Mouse (Mus musculus): ENCODE data around the gene A830031A19Rik. TPM values are rescaled to one million over a fixed set of nuclear protein-coding genes. Genes with fewer than 3 reads are reported as not detected.
A peak's percentile ranks its signal among the peaks of the same experiment; 100 is the strongest.

The A830031A19Rik gene
- polyA plus RNA-seq, 1 experiment from 2014 or later = not detected

DNA sequence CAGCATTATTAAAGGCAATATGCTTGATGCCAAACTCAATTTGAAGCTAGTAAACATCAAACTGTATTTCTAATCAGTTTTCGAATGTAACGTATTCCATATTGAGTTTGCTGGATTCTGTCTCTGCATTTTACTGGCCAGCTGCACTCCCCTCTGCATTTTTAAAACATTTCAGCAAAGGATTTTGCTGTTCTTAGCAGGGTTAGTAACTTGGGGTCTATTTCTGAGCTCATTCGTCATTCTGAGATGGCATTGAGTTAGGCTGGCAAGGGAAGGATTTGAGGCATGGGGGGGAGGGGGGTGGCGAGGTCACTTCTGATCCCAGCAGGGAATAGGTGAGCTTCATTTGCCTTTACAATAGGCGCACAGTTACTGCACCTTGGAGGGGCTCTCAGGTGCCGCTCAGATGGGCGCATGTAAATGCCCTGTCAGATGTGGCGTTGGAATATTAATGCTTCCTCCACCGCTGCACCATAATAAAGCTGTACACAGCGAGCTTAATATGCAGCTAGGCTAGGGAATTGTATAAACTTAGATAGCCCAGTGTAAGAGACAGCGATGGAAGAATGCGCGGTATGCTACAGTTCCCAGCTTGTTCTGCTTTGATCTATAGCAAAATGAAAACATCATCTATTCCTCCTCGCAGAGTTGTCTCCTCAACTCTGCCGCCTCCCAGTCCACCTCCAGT lies 16.7 kb upstream of the A830031A19Rik start:
- WGBS = 26% methylated on average over 15 of the region's 15 CpGs
- Histone ChIP-seq H3K9ac (ENCODE audit: low read length) (no peak overlapping the region), H3K4me3 (ENCODE audit: low read depth, low read length) (no peak overlapping the region), H3K27me3 (replicated peaks; ENCODE audit: control insufficient read depth, insufficient read depth, low read length) (no peaks in the 10 kb centered on the region), H3K4me2 (ENCODE audit: low read length) (peak overlapping the region; percentile 28; the same call in 1 of the 2 replicates), H3K4me1 (replicated peaks; ENCODE audit: control insufficient read depth, insufficient read depth, low read length) (peaks cover 32% of the 10 kb centered on the region), H3K36me3 (ENCODE audit: control insufficient read depth, insufficient read depth, low read length) (peaks cover 37% of the 10 kb centered on the region), H3K27ac (ENCODE audit: low read depth) (no peak overlapping the region), H3K9me3 (ENCODE audit: control insufficient read depth, low read length) (no peaks in the 10 kb centered on the region)
- ATAC-seq (replicated peaks; ENCODE audit: low FRiP score, low TSS enrichment, low read depth) (no peak), DNase-seq (ENCODE audit: low spot score) (no peak)

DNA sequence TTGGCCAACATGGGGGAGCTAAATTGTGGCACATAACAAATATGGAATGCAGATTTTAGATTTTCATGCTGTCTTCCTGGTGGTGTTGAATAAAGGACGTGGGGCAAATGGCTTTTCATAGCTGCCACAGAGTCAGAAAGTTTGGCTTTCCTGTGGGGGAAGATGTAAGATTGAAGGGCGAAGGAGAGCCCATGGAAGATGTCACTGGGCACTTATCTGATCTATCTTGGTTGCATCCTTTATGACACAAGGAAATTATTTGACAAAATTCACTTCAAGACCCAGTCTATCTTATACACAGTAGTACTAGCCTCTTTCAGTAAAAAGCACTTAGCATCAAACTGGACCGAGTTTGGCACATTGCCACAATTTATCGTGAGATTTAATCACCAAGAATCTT lies 15.6 kb upstream of the A830031A19Rik start:
- Histone ChIP-seq H3K27me3 (replicated peaks; ENCODE audit: control insufficient read depth, insufficient read depth, low read length) (no peaks in the 10 kb centered on the region), H3K9me3 (ENCODE audit: control insufficient read depth, low read length) (no peaks in the 10 kb centered on the region), H3K4me3 (ENCODE audit: low read depth, low read length) (no peak overlapping the region), H3K9ac (ENCODE audit: low read length) (no peak overlapping the region), H3K36me3 (ENCODE audit: control insufficient read depth, insufficient read depth, low read length) (peaks cover 48% of the 10 kb centered on the region), H3K4me2 (ENCODE audit: low read length) (no peak overlapping the region), H3K4me1 (replicated peaks; ENCODE audit: control insufficient read depth, insufficient read depth, low read length) (peaks cover 27% of the 10 kb centered on the region), H3K27ac (ENCODE audit: low read depth) (no peak overlapping the region)
- 75% methylated on average over 4 of the region's 4 CpGs for WGBS
- DNase-seq (ENCODE audit: low spot score) (no peak), ATAC-seq (replicated peaks; ENCODE audit: low FRiP score, low TSS enrichment, low read depth) (no peak)

DNA sequence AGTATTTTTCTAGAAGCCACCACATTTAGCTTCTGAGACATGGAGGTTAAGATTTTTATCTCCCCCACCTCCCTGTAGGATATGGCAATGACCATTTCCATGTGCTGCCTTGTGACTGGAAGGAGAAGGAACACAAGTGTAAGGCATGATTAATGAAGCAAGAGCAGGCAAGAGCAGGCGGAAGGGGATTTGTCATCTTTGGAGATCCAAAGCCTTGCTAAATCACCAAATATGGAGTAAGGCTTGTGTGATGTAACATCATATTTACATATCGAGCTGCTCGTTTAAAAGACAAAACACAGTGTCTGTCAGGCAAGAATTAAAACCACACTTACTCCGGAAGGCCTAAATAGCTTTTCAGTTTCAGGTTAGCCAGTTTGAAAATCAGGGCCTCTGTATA lies 12.2 kb upstream of the A830031A19Rik start:
- Histone ChIP-seq H3K9ac (ENCODE audit: low read length) (no peak overlapping the region), H3K4me3 (ENCODE audit: low read depth, low read length) (no peak overlapping the region), H3K9me3 (ENCODE audit: control insufficient read depth, low read length) (no peaks in the 10 kb centered on the region), H3K36me3 (ENCODE audit: control insufficient read depth, insufficient read depth, low read length) (peaks cover 47% of the 10 kb centered on the region), H3K4me2 (ENCODE audit: low read length) (no peak overlapping the region), H3K27ac (ENCODE audit: low read depth) (peak overlapping the region; percentile 36; the same call in 1 of the 2 replicates), H3K4me1 (replicated peaks; ENCODE audit: control insufficient read depth, insufficient read depth, low read length) (peaks cover 23% of the 10 kb centered on the region), H3K27me3 (replicated peaks; ENCODE audit: control insufficient read depth, insufficient read depth, low read length) (no peaks in the 10 kb centered on the region)
- 43% methylated on average over 4 of the region's 4 CpGs for WGBS
- DNase-seq (ENCODE audit: low spot score) (no peak), ATAC-seq (replicated peaks; ENCODE audit: low FRiP score, low TSS enrichment, low read depth) (no peak; the same call in 1 of the 2 replicates)

DNA sequence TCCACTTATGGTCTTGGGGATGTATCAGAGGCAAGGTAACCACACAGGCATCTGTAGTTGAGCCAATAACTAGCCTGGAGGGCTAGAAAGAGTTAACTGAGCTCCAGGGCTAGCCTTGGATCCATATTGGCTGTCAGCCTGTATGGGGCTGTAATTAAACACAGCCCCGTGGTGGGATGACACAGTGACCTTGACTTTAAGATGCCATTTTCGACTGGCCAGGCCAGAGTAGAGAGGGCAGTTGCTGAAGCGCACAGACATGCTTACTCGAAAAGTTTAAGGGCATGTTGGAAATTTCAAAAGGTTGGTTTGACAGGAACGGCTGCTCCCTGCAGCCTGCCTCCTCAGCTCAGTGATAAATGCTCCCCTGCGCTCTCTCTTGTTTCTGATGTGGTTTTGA lies 11.1 kb upstream of the A830031A19Rik start:
- Histone ChIP-seq H3K27me3 (replicated peaks; ENCODE audit: control insufficient read depth, insufficient read depth, low read length) (no peaks in the 10 kb centered on the region), H3K9me3 (ENCODE audit: control insufficient read depth, low read length) (no peaks in the 10 kb centered on the region)
- 44% methylated on average over 6 of the region's 6 CpGs for WGBS

DNA sequence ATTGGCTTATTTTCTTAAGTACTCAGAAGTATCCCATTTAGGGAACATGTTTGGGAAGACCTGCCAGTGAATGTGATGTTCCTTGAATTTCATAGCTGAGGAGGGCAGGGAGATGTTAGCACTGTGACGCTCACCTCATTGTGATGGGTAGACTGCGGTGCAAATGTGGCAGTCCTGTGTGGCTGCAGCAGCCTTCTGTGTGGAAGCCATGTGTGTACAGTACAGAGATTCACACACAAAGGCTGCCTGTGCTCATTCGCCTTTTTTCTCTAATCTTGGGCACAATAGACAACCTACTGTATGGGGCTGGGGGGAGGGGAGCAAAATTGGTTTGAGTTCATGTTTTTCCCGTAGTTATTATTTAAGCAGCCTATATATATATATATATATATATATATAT lies 9.7 kb upstream of the A830031A19Rik start:
- Histone ChIP-seq H3K4me1 (replicated peaks; ENCODE audit: control insufficient read depth, insufficient read depth, low read length) (peaks cover 17% of the 10 kb centered on the region), H3K27me3 (replicated peaks; ENCODE audit: control insufficient read depth, insufficient read depth, low read length) (no peaks in the 10 kb centered on the region), H3K4me2 (ENCODE audit: low read length) (no peak overlapping the region), H3K9ac (ENCODE audit: low read length) (no peak overlapping the region), H3K9me3 (ENCODE audit: control insufficient read depth, low read length) (no peaks in the 10 kb centered on the region), H3K4me3 (ENCODE audit: low read depth, low read length) (no peak overlapping the region), H3K27ac (ENCODE audit: low read depth) (no peak overlapping the region), H3K36me3 (ENCODE audit: control insufficient read depth, insufficient read depth, low read length) (peaks cover 41% of the 10 kb centered on the region)
- DNase-seq (ENCODE audit: low spot score) (no peak), ATAC-seq (replicated peaks; ENCODE audit: low FRiP score, low TSS enrichment, low read depth) (no peak)
- 63% methylated on average over 4 of the region's 4 CpGs for whole genome bisulfite sequencing

More for the DNA sequence above, 11.1 kb upstream of the A830031A19Rik start:
- Histone ChIP-seq H3K4me1 (replicated peaks; ENCODE audit: control insufficient read depth, insufficient read depth, low read length) (peaks cover 17% of the 10 kb centered on the region), H3K4me3 (ENCODE audit: low read depth, low read length) (no peak overlapping the region), H3K9ac (ENCODE audit: low read length) (no peak overlapping the region), H3K4me2 (ENCODE audit: low read length) (no peak overlapping the region), H3K36me3 (ENCODE audit: control insufficient read depth, insufficient read depth, low read length) (peaks cover 47% of the 10 kb centered on the region), H3K27ac (ENCODE audit: low read depth) (no peak overlapping the region)
- DNase-seq (ENCODE audit: low spot score) (no peak), ATAC-seq (replicated peaks; ENCODE audit: low FRiP score, low TSS enrichment, low read depth) (no peak)

DNA sequence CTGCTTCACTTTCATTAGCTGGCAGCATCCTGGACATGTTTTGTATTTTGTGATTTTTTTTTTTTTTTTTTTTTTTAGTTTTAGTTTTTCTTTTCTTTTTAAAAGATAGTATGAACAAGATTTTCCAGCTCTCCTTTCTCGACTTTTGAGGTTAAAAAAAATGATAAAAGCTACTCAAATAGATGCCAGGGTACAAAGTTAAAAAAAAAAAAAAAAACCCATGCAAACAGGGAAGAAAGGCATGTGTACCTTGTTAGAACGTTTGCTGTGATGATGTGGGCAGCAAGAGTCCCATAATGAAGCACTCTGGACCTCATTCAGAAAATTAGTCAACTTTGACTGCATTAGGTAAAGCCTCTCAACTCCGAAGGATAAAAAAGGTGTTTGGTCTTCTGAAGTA lies 9.2 kb upstream of the A830031A19Rik start:
- 60% methylated on average over 3 of the region's 3 CpGs for WGBS

DNA sequence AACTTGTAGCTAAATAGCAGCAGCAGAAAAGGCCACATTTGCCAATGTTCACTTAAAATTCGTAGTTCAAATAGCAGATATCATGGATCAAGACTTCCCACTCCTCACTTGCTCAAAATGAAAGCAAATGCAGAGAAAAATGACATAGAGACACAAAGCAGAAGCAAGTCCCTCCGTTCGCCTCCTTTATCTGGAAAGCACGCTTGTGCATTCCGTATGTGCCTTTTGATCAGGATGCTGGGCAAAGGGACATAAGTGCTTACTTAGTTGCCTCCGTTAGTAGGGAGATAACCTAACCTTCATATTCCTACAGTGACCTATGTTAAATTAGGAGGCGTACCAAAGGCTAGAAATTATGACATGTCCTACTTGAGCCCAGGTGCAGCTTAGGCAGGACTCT lies 8.6 kb upstream of the A830031A19Rik start:
- DNase-seq (ENCODE audit: low spot score) = peak; percentile 51

More for the DNA sequence above, 9.2 kb upstream of the A830031A19Rik start:
- H3K9me3 ChIP-seq (ENCODE audit: control insufficient read depth, low read length) = no peaks in the 10 kb centered on the region
- H3K9ac ChIP-seq (ENCODE audit: low read length) = no peak overlapping the region
- H3K27me3 ChIP-seq (replicated peaks; ENCODE audit: control insufficient read depth, insufficient read depth, low read length) = no peaks in the 10 kb centered on the region
- DNase-seq (ENCODE audit: low spot score) (no peak), ATAC-seq (replicated peaks; ENCODE audit: low FRiP score, low TSS enrichment, low read depth) (no peak)
- no peak overlapping the region for H3K4me3 ChIP-seq (ENCODE audit: low read depth, low read length)
- H3K27ac ChIP-seq (ENCODE audit: low read depth) = no peak overlapping the region
- H3K36me3 ChIP-seq (ENCODE audit: control insufficient read depth, insufficient read depth, low read length) = peaks cover 36% of the 10 kb centered on the region
- H3K4me2 ChIP-seq (ENCODE audit: low read length) = no peak overlapping the region; the same call in 1 of the 2 replicates
- peaks cover 17% of the 10 kb centered on the region for H3K4me1 ChIP-seq (replicated peaks; ENCODE audit: control insufficient read depth, insufficient read depth, low read length)

DNA sequence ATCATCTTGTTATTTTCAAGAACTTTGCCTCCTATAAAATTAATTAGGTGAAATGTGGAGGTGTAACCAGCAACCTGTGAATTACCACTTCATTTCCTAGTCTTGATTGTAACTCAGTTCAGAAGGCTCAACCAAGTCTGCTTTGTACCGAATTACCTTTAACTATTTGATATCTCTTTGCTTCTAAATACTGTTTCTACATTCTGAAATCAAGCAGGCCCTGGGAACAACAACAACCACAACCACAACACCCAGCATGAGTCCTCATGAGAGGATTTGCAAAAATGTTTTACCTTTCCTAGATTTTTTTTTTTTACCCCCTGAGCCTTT lies 8.2 kb upstream of the A830031A19Rik start:
- DNase-seq (ENCODE audit: low spot score) = no peak

More for the DNA sequence above, 8.6 kb upstream of the A830031A19Rik start:
- Histone ChIP-seq H3K9ac (ENCODE audit: low read length) (peak overlapping the region; percentile 1; the same call in 1 of the 2 replicates), H3K27ac (ENCODE audit: low read depth) (no peak overlapping the region), H3K9me3 (ENCODE audit: control insufficient read depth, low read length) (no peaks in the 10 kb centered on the region), H3K4me3 (ENCODE audit: low read depth, low read length) (no peak overlapping the region), H3K4me2 (ENCODE audit: low read length) (peak overlapping the region; percentile 12; the same call in 1 of the 2 replicates), H3K27me3 (replicated peaks; ENCODE audit: control insufficient read depth, insufficient read depth, low read length) (no peaks in the 10 kb centered on the region), H3K36me3 (ENCODE audit: control insufficient read depth, insufficient read depth, low read length) (peaks cover 30% of the 10 kb centered on the region), H3K4me1 (replicated peaks; ENCODE audit: control insufficient read depth, insufficient read depth, low read length) (peaks cover 17% of the 10 kb centered on the region)
- 54% methylated on average over 7 of the region's 7 CpGs for WGBS
- no peak for ATAC-seq (replicated peaks; ENCODE audit: low FRiP score, low TSS enrichment, low read depth)

More for the DNA sequence above, 8.2 kb upstream of the A830031A19Rik start:
- peaks cover 17% of the 10 kb centered on the region for H3K4me1 ChIP-seq (replicated peaks; ENCODE audit: control insufficient read depth, insufficient read depth, low read length)
- no peaks in the 10 kb centered on the region for H3K27me3 ChIP-seq (replicated peaks; ENCODE audit: control insufficient read depth, insufficient read depth, low read length)
- WGBS = 47% methylated on average over 1 of the region's 1 CpGs
- peaks cover 26% of the 10 kb centered on the region for H3K36me3 ChIP-seq (ENCODE audit: control insufficient read depth, insufficient read depth, low read length)
- H3K9me3 ChIP-seq (ENCODE audit: control insufficient read depth, low read length) = no peaks in the 10 kb centered on the region
- H3K9ac ChIP-seq (ENCODE audit: low read length) = 0 out of 2 replicates have a peak overlapping the region, but pooled peaks have one; percentile 1
- no peak overlapping the region for H3K4me3 ChIP-seq (ENCODE audit: low read depth, low read length)
- H3K27ac ChIP-seq (ENCODE audit: low read depth) = no peak overlapping the region
- peak overlapping the region; percentile 12; the same call in 1 of the 2 replicates for H3K4me2 ChIP-seq (ENCODE audit: low read length)
- no peak for ATAC-seq (replicated peaks; ENCODE audit: low FRiP score, low TSS enrichment, low read depth)
